Mouse (Mus musculus) megakaryocyte, embryonic 14.5 days (primary cell): Measurements from ENCODE around the gene Lrrc3.

Source experiments
- FLI1 ChIP-seq: IDR thresholded peaks from 2 replicates; pipeline ENCODE4 v1.6.1; 2012; ENCODE audit warnings: low read length, inconsistent platforms, mixed read lengths
- GATA1 ChIP-seq: IDR thresholded peaks from 3 replicates; pipeline ENCODE4 v1.6.1; 2012; ENCODE audit warnings: mixed read lengths, low read length, inconsistent platforms, borderline replicate concordance

DNA sequence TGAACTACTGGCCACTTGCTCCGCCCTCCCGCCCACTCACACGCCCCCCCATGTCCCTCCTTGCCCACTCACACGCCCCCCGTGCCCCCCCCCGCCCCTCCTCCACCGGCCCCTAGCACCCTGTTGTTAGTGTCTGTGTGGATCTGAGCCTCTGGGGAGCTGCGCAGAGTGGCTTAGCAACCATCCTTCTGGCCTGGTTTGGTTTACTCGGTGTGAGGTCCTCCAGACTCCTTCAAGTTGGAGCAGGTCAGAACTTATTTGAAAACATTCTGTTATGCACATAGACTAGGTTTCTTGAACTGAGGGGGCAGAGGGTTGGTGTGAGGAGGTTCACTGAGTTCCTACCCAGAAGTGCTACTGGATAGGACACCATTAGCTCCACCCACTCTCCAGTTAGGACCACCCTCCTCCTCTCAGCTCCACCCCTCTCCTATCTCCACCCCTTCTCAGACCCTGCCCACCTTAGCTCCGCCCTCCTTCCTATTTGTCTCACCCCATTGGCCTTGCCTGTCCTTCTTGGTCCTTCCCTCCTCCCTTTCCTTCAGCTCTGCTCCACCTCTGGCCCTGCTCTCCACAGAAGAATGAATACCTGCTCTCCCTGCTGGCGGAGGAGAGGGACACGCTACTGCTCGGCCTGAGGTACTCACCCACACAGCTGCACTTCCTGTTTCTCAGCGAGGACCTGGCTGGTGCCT lies 38.1 kb downstream of the Lrrc3 start:
- no peak for TF ChIP-seq GATA1
- TF ChIP-seq FLI1 = no peak
